Mouse (Mus musculus) naive thymus-derived CD4-positive, alpha-beta T cell, adult 2 months (primary cell): ENCODE measurements around the gene Fcgr3.
"Not testable (repeated sequence)": the region's sequence is repeated elsewhere in the genome, so short reads cannot be mapped to it uniquely, and the experiment has no call there.

Source experiments
- DNase-seq: peaks from one replicate; pipeline ENCODE4 v3.0.0-alpha.2; 2011; ENCODE audit warnings: low read depth

The Fcgr3 gene

GRCm38 (mm10) chr1:171064491-171065242 is at the start of gene Fcgr3:
Gene Fcgr3 (minus strand): TSS chr1:171064935.
- peak; percentile 70 for DNase-seq

- peak; percentile 48 for DNase-seq
Measured at GRCm38 (mm10) chr1:171113873-171114299, 49.2 kb upstream of the Fcgr3 start, which contains the start of gene Cfap126. Gene Cfap126 (plus strand): TSS chr1:171113918.

GRCm38 (mm10) chr1:171112986-171113385 is 48.3 kb upstream of the Fcgr3 start:
- no peak for DNase-seq

GRCm38 (mm10) chr1:171111781-171112575 is 47.2 kb upstream of the Fcgr3 start:
- DNase-seq, result no peak

GRCm38 (mm10) chr1:171111020-171111780 is 46.5 kb upstream of the Fcgr3 start:
- peak; percentile 99 for DNase-seq

- DNase-seq, result no peak
Measured at GRCm38 (mm10) chr1:171110659-171111019, 45.9 kb upstream of the Fcgr3 start.

GRCm38 (mm10) chr1:171109620-171110019 is 44.9 kb upstream of the Fcgr3 start:
- DNase-seq, result no peak

GRCm38 (mm10) chr1:171105226-171105625 is 40.5 kb upstream of the Fcgr3 start:
- no peak for DNase-seq

GRCm38 (mm10) chr1:171103179-171103840 is 38.6 kb upstream of the Fcgr3 start:
- DNase-seq, result no peak

GRCm38 (mm10) chr1:171102547-171103177 is 37.9 kb upstream of the Fcgr3 start:
- peak; percentile 91 for DNase-seq

- peak; percentile 90 for DNase-seq
Measured at GRCm38 (mm10) chr1:171101733-171102546, 37.2 kb upstream of the Fcgr3 start.

GRCm38 (mm10) chr1:171101033-171101432 is 36.3 kb upstream of the Fcgr3 start:
- no peak for DNase-seq

- DNase-seq, result no peak
Measured at GRCm38 (mm10) chr1:171097612-171098011, 32.9 kb upstream of the Fcgr3 start.

- no peak for DNase-seq
Measured at GRCm38 (mm10) chr1:171097136-171097535, 32.4 kb upstream of the Fcgr3 start.

GRCm38 (mm10) chr1:171096110-171096964 is 31.6 kb upstream of the Fcgr3 start:
- no peak for DNase-seq

GRCm38 (mm10) chr1:171094424-171094823 is 29.7 kb upstream of the Fcgr3 start:
- no peak for DNase-seq

- no peak for DNase-seq
Measured at GRCm38 (mm10) chr1:171090761-171091160, 26.0 kb upstream of the Fcgr3 start.

GRCm38 (mm10) chr1:171089891-171090290 is 25.2 kb upstream of the Fcgr3 start:
- DNase-seq, result no peak

- not testable (repeated sequence) for DNase-seq
Measured at GRCm38 (mm10) chr1:171088237-171088869, 23.6 kb upstream of the Fcgr3 start.
